Mouse (Mus musculus) G1E (cell line): ENCODE data around the gene Sh3tc1. TPM values are rescaled to one million over a fixed set of nuclear protein-coding genes. Genes with fewer than 3 reads are reported as not detected.

Experiments used
- ATAC-seq: 2 replicates; pipeline ENCODE4 v1.8.0; 2016; ENCODE audit warnings: mild to moderate bottlenecking; ENCODE audit not compliant: insufficient number of reproducible peaks, poor library complexity, low FRiP score, severe bottlenecking; ENCODE audit errors: extremely low read depth
- DNase-seq: peaks from one replicate; pipeline ENCODE4 v3.0.0; 2012; ENCODE audit warnings: low spot score
- H3K27me3 ChIP-seq: 2 replicates; pipeline ENCODE4 v1.6.1; 2012; ENCODE audit warnings: mild to moderate bottlenecking, low read length, inconsistent platforms; ENCODE audit not compliant: insufficient read depth
- H3K36me3 ChIP-seq: replicated peaks from 2 replicates; pipeline ENCODE3; 2012; ENCODE audit warnings: mild to moderate bottlenecking, inconsistent platforms
- H3K4me1 ChIP-seq: 2 replicates; pipeline ENCODE4 v1.6.1; 2012; ENCODE audit warnings: low read depth, low read length, inconsistent platforms, mixed read lengths; ENCODE audit not compliant: insufficient read depth
- H3K4me3 ChIP-seq: 2 replicates; pipeline ENCODE4 v1.5.1; 2012; ENCODE audit warnings: low read depth, mild to moderate bottlenecking, inconsistent platforms, low read length, moderate library complexity, mixed read lengths
- H3K9me3 ChIP-seq: replicated peaks from 2 replicates; pipeline ENCODE4 v1.6.1; 2012; ENCODE audit warnings: inconsistent platforms
- CTCF ChIP-seq: IDR thresholded peaks from 2 replicates; pipeline ENCODE4 v1.5.1; 2012; ENCODE audit warnings: low read depth, low read length, inconsistent platforms, mixed read lengths
- GATA1 ChIP-seq: IDR thresholded peaks from 2 replicates; pipeline ENCODE4 v1.6.1; 2012; ENCODE audit warnings: borderline replicate concordance, low read length, inconsistent platforms, mixed read lengths
- GATA2 ChIP-seq: IDR thresholded peaks from 2 replicates; pipeline ENCODE4 v1.6.1; 2012; ENCODE audit warnings: low read depth, low read length, inconsistent platforms, borderline replicate concordance
- POLR2AphosphoS5 ChIP-seq: IDR thresholded peaks from 2 replicates; pipeline ENCODE4 v1.6.1; 2012; ENCODE audit warnings: low read depth, low read length, inconsistent platforms; ENCODE audit not compliant: insufficient replicate concordance
- TAL1 ChIP-seq: conservative IDR thresholded peaks from 2 replicates; pipeline ENCODE4 v1.6.1; 2012; ENCODE audit warnings: low read depth, low read length, inconsistent platforms, mixed read lengths
- polyA plus RNA-seq: library from polyadenylated mRNA; stranded (reverse); fragments of >175 nt; gene quantifications from 2 replicates; pipeline ENCODE4 v1.2.3, GENCODE M21; 2012
- total RNA-seq, 2 experiments: library from RNA; stranded (forward) in 1 of 2; stranded (reverse) in 1 of 2; fragments of 200-1000 nt in 1 of 2; fragments of >200 nt in 1 of 2; fragmentation: Nextera tagmentation in 1 of 2; gene quantifications; 2 replicates each; pipeline ENCODE4 v1.2.3; 2014 to 2017

Gene Sh3tc1
- total and polyA plus RNA-seq, 3 experiments = 0.01 to 0.05 TPM; not detected in 1

- DNase-seq = no peak
Measured at GRCm38 (mm10) chr5:35756997-35757638, 17.3 kb upstream of the Sh3tc1 start.

DNA sequence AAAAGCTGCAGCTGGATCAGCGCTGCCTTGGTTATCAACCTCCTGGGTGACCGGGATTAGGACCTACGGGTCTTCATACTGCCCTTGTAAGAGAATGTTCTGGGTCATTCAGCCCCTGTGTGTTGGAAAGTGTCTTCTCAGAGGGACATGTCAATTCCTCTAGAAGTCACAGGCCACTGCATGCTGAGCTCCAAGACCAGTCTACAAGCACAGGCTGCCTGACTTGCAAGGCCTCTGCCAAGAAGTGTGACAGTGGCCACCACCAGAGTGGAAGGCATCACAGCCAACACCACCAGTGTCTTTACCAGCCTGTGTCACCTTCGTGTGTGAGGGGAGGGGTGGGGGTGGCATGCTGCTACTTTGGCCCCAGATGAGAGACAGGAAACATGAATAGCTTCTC is 16.2 kb upstream of the Sh3tc1 start:
- no peak for DNase-seq
- no peaks in the 10 kb centered on the region for H3K9me3 ChIP-seq
- H3K4me3 ChIP-seq = no peak overlapping the region
- no peaks in the 10 kb centered on the region for H3K36me3 ChIP-seq
- TF ChIP-seq GATA1 (no peak), CTCF (no peak), TAL1 (no peak), POLR2AphosphoS5 (no peak), GATA2 (no peak)
- H3K27me3 ChIP-seq = peaks cover 11% of the 10 kb centered on the region; the same call in 1 of the 2 replicates
- no peak for ATAC-seq
- H3K4me1 ChIP-seq = no peaks in the 10 kb centered on the region

More at GRCm38 (mm10) chr5:35756997-35757638, 17.3 kb upstream of the Sh3tc1 start:
- Histone ChIP-seq H3K36me3 (no peaks in the 10 kb centered on the region), H3K9me3 (no peaks in the 10 kb centered on the region), H3K27me3 (peaks cover 11% of the 10 kb centered on the region; the same call in 1 of the 2 replicates), H3K4me1 (no peaks in the 10 kb centered on the region), H3K4me3 (no peak overlapping the region)
- TF ChIP-seq GATA1 = no peak
- no peak for TF ChIP-seq POLR2AphosphoS5
- no peak for TF ChIP-seq TAL1
- no peak for TF ChIP-seq GATA2
- TF ChIP-seq CTCF = no peak
- no peak for ATAC-seq

DNA sequence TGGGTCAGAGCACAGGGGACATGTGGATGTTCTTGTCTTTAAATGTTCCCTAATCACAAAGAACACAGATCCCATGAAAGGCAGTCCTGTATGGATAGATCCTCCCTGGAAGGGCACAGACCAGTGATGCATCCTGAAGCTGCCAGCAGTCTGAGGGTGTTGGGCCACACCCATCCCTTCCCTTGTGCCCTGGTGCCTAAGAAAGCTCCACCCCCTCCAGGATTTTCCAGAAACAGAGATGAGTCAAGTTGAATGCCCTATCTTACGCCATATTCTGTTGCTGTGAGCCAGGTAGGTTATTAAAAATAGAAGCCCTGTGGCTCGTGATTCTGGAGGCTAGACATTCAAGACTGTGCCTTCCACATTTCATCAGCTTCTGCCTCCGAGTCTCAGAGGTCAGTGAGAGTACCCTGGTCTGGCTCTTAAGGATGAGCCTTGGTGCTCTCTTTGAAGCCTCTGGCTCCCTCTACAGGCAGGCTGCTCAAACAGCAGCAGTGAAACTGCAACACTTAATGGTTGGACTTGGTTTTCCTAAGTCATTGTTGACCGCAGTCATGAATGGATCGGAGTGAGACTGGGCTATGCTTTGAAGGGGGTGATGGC is 15.4 kb upstream of the Sh3tc1 start:
- ATAC-seq (no peak), DNase-seq (no peak)
- no peaks in the 10 kb centered on the region for H3K36me3 ChIP-seq
- TF ChIP-seq CTCF (peak; percentile 62; the same call in 1 of the 2 replicates), TAL1 (no peak)
- H3K4me1 ChIP-seq = no peaks in the 10 kb centered on the region
- H3K4me3 ChIP-seq = no peak overlapping the region
- no peaks in the 10 kb centered on the region for H3K9me3 ChIP-seq
- peaks cover 11% of the 10 kb centered on the region; the same call in 1 of the 2 replicates for H3K27me3 ChIP-seq

DNA sequence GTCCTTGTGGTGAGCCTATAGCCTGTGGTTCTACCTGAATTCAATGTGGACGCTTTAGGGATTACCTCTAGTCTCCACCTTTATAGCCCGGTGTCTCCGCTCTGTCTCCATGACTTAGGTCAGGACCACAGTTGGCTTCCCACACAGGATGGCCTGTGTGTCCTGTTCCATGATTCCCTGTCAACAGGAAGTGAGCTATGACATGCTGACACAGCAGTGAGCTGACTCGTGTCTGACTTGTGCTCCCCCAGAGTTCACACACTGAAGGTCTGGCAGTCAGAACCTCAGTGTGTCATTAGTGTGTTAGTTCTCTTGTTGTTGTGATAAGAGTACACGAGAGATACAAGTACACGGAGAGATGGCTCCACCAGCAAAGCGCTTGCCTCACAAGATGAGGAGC is 11.2 kb upstream of the Sh3tc1 start:
- Histone ChIP-seq H3K4me3 (no peak overlapping the region), H3K27me3 (no peaks in the 10 kb centered on the region), H3K9me3 (no peaks in the 10 kb centered on the region), H3K36me3 (no peaks in the 10 kb centered on the region), H3K4me1 (no peaks in the 10 kb centered on the region)
- TF ChIP-seq GATA1 = no peak
- TF ChIP-seq TAL1 = no peak
- no peak for TF ChIP-seq GATA2
- TF ChIP-seq CTCF = no peak
- no peak for TF ChIP-seq POLR2AphosphoS5
- ATAC-seq = no peak
- DNase-seq = no peak

DNA sequence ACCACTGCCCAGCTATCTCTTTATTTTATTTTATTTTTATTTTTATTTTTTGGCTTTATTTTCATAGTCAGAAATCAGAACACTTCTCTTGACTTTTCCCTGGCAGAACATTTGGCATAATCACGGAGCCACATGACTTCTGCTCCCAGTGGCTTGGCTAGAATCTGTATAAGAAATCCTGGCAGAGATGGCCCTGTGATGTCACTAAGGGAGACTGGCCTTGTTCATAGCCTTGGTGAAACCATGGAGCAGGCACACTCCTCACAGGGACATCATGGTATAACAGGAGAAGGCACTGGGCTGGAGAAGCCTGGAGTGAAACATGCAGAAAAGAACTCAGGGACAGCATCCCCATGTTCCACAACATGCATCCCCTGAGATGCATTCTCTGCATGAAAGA is 10.2 kb upstream of the Sh3tc1 start:
- Histone ChIP-seq H3K4me3 (no peak overlapping the region), H3K27me3 (no peaks in the 10 kb centered on the region), H3K9me3 (no peaks in the 10 kb centered on the region), H3K4me1 (no peaks in the 10 kb centered on the region), H3K36me3 (no peaks in the 10 kb centered on the region)
- no peak for TF ChIP-seq GATA1
- ATAC-seq (no peak), DNase-seq (no peak)

DNA sequence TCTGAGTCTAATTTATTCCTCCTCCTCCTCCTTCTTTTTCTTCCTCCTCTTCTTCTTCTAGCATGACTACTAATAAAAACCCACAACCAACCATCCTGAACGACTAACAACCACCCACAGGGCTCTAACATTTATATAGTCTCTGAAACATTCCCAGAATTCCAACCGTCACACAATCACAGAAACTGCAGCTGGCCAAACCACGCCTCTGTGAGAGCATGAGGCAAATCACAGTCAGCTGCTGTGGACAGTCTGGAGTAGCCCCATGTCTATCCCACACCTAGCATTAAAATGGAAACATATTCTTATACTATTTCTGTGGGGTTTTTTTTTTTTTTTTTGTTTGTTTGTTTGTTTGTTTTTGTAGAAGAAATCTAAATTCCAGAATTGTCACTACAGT is 9.6 kb upstream of the Sh3tc1 start:
- ATAC-seq (no peak), DNase-seq (no peak)
- Histone ChIP-seq H3K27me3 (no peaks in the 10 kb centered on the region), H3K9me3 (no peaks in the 10 kb centered on the region), H3K4me1 (no peaks in the 10 kb centered on the region), H3K36me3 (no peaks in the 10 kb centered on the region), H3K4me3 (no peak overlapping the region)
- TF ChIP-seq GATA2 = no peak
- TF ChIP-seq POLR2AphosphoS5 = no peak
- no peak for TF ChIP-seq TAL1
- no peak for TF ChIP-seq GATA1
- no peak for TF ChIP-seq CTCF

GRCm38 (mm10) chr5:35746910-35747309 is 7.1 kb upstream of the Sh3tc1 start:
- ATAC-seq (no peak), DNase-seq (peak; percentile 18)
- no peak overlapping the region for H3K4me3 ChIP-seq
- TF ChIP-seq CTCF = peak; percentile 84
- no peak for TF ChIP-seq GATA1
- TF ChIP-seq POLR2AphosphoS5 = no peak
- no peak for TF ChIP-seq TAL1
- TF ChIP-seq GATA2 = no peak
- no peaks in the 10 kb centered on the region for H3K27me3 ChIP-seq
- no peaks in the 10 kb centered on the region for H3K9me3 ChIP-seq
- no peaks in the 10 kb centered on the region for H3K36me3 ChIP-seq
- no peaks in the 10 kb centered on the region for H3K4me1 ChIP-seq
